Mouse (Mus musculus): ENCODE data around the gene Zfp423. TPM values are rescaled to one million over a fixed set of nuclear protein-coding genes. Genes with fewer than 3 reads are reported as not detected.

Gene Zfp423
- polyA plus RNA-seq, 1 experiment = 2.7 TPM

GRCm38 (mm10) chr8:87671209-87671970 is 288.0 kb downstream of the Zfp423 start:
- Histone ChIP-seq H3K27ac (ENCODE audit: control insufficient read depth, insufficient read depth, low read length) (no peak overlapping the region), H3K4me1 (replicated peaks; ENCODE audit: control insufficient read depth, insufficient read depth, low read length) (no peaks in the 10 kb centered on the region), H3K36me3 (ENCODE audit: control insufficient read depth, insufficient read depth, low read length) (no peaks in the 10 kb centered on the region), H3K27me3 (ENCODE audit: control insufficient read depth, insufficient read depth, low read length) (no peaks in the 10 kb centered on the region), H3K4me3 (ENCODE audit: control insufficient read depth, insufficient read depth, low read length) (no peak overlapping the region)
- TF ChIP-seq CTCF (IDR thresholded peaks at IDR 0.05; ENCODE audit: borderline replicate concordance, control insufficient read depth, extremely low read depth, insufficient read depth, low read length, poor library complexity) (no peak), POLR2A (IDR thresholded peaks at IDR 0.05; ENCODE audit: control insufficient read depth, extremely low read depth, insufficient read depth, low read length, poor library complexity) (no peak)
- 91% methylated on average over 13 of the region's 13 CpGs for WGBS
- DNase-seq = no peak

- H3K27me3 ChIP-seq (ENCODE audit: control insufficient read depth, insufficient read depth, low read length) = no peaks in the 10 kb centered on the region
- no peak for TF ChIP-seq POLR2A (IDR thresholded peaks at IDR 0.05; ENCODE audit: control insufficient read depth, extremely low read depth, insufficient read depth, low read length, poor library complexity)
- TF ChIP-seq CTCF (IDR thresholded peaks at IDR 0.05; ENCODE audit: borderline replicate concordance, control insufficient read depth, extremely low read depth, insufficient read depth, low read length, poor library complexity) = no peak
- H3K4me3 ChIP-seq (ENCODE audit: control insufficient read depth, insufficient read depth, low read length) = no peak overlapping the region
- 94% methylated on average over 3 of the region's 3 CpGs for WGBS
- no peak for DNase-seq
- no peak overlapping the region for H3K27ac ChIP-seq (ENCODE audit: control insufficient read depth, insufficient read depth, low read length)
- no peaks in the 10 kb centered on the region for H3K4me1 ChIP-seq (replicated peaks; ENCODE audit: control insufficient read depth, insufficient read depth, low read length)
- no peaks in the 10 kb centered on the region for H3K36me3 ChIP-seq (ENCODE audit: control insufficient read depth, insufficient read depth, low read length)
Measured at GRCm38 (mm10) chr8:87670232-87670631, 289.2 kb downstream of the Zfp423 start.

- Histone ChIP-seq H3K36me3 (ENCODE audit: control insufficient read depth, insufficient read depth, low read length) (no peaks in the 10 kb centered on the region), H3K4me1 (replicated peaks; ENCODE audit: control insufficient read depth, insufficient read depth, low read length) (no peaks in the 10 kb centered on the region), H3K4me3 (ENCODE audit: control insufficient read depth, insufficient read depth, low read length) (no peak overlapping the region), H3K27ac (ENCODE audit: control insufficient read depth, insufficient read depth, low read length) (no peak overlapping the region), H3K27me3 (ENCODE audit: control insufficient read depth, insufficient read depth, low read length) (no peaks in the 10 kb centered on the region)
- no peak for DNase-seq
- 94% methylated on average over 2 of the region's 2 CpGs for WGBS
- TF ChIP-seq CTCF (IDR thresholded peaks at IDR 0.05; ENCODE audit: borderline replicate concordance, control insufficient read depth, extremely low read depth, insufficient read depth, low read length, poor library complexity) (no peak), POLR2A (IDR thresholded peaks at IDR 0.05; ENCODE audit: control insufficient read depth, extremely low read depth, insufficient read depth, low read length, poor library complexity) (no peak)
Measured at GRCm38 (mm10) chr8:87668736-87669135, 290.7 kb downstream of the Zfp423 start.

- WGBS = 96% methylated on average over 26 of the region's 26 CpGs
- no peak for DNase-seq
- Histone ChIP-seq H3K4me1 (replicated peaks; ENCODE audit: control insufficient read depth, insufficient read depth, low read length) (no peaks in the 10 kb centered on the region), H3K4me3 (ENCODE audit: control insufficient read depth, insufficient read depth, low read length) (no peak overlapping the region), H3K36me3 (ENCODE audit: control insufficient read depth, insufficient read depth, low read length) (no peaks in the 10 kb centered on the region), H3K27ac (ENCODE audit: control insufficient read depth, insufficient read depth, low read length) (no peak overlapping the region), H3K27me3 (ENCODE audit: control insufficient read depth, insufficient read depth, low read length) (no peaks in the 10 kb centered on the region)
- TF ChIP-seq CTCF (IDR thresholded peaks at IDR 0.05; ENCODE audit: borderline replicate concordance, control insufficient read depth, extremely low read depth, insufficient read depth, low read length, poor library complexity) = no peak
- TF ChIP-seq POLR2A (IDR thresholded peaks at IDR 0.05; ENCODE audit: control insufficient read depth, extremely low read depth, insufficient read depth, low read length, poor library complexity) = no peak
Measured at GRCm38 (mm10) chr8:87667914-87668643, 291.3 kb downstream of the Zfp423 start.

GRCm38 (mm10) chr8:87667297-87667696 is 292.1 kb downstream of the Zfp423 start:
- no peaks in the 10 kb centered on the region for H3K36me3 ChIP-seq (ENCODE audit: control insufficient read depth, insufficient read depth, low read length)
- no peak overlapping the region for H3K27ac ChIP-seq (ENCODE audit: control insufficient read depth, insufficient read depth, low read length)
- H3K4me1 ChIP-seq (replicated peaks; ENCODE audit: control insufficient read depth, insufficient read depth, low read length) = no peaks in the 10 kb centered on the region
- DNase-seq = no peak
- no peak overlapping the region for H3K4me3 ChIP-seq (ENCODE audit: control insufficient read depth, insufficient read depth, low read length)
- 94% methylated on average over 6 of the region's 6 CpGs for WGBS
- H3K27me3 ChIP-seq (ENCODE audit: control insufficient read depth, insufficient read depth, low read length) = no peaks in the 10 kb centered on the region; the same call in 1 of the 2 replicates
- TF ChIP-seq CTCF (IDR thresholded peaks at IDR 0.05; ENCODE audit: borderline replicate concordance, control insufficient read depth, extremely low read depth, insufficient read depth, low read length, poor library complexity) = no peak
- TF ChIP-seq POLR2A (IDR thresholded peaks at IDR 0.05; ENCODE audit: control insufficient read depth, extremely low read depth, insufficient read depth, low read length, poor library complexity) = no peak

- H3K36me3 ChIP-seq (ENCODE audit: control insufficient read depth, insufficient read depth, low read length) = no peaks in the 10 kb centered on the region
- H3K27ac ChIP-seq (ENCODE audit: control insufficient read depth, insufficient read depth, low read length) = no peak overlapping the region
- H3K27me3 ChIP-seq (ENCODE audit: control insufficient read depth, insufficient read depth, low read length) = no peaks in the 10 kb centered on the region; the same call in 1 of the 2 replicates
- no peak overlapping the region for H3K4me3 ChIP-seq (ENCODE audit: control insufficient read depth, insufficient read depth, low read length)
- no peak for TF ChIP-seq POLR2A (IDR thresholded peaks at IDR 0.05; ENCODE audit: control insufficient read depth, extremely low read depth, insufficient read depth, low read length, poor library complexity)
- no peak for TF ChIP-seq CTCF (IDR thresholded peaks at IDR 0.05; ENCODE audit: borderline replicate concordance, control insufficient read depth, extremely low read depth, insufficient read depth, low read length, poor library complexity)
- no peak for DNase-seq
- 85% methylated on average over 8 of the region's 8 CpGs for WGBS
- H3K4me1 ChIP-seq (replicated peaks; ENCODE audit: control insufficient read depth, insufficient read depth, low read length) = no peaks in the 10 kb centered on the region
Measured at GRCm38 (mm10) chr8:87665337-87665736, 294.1 kb downstream of the Zfp423 start.
